ENCODE assay signal across 24 mouse cellular contexts in the genomic region with DNA sequence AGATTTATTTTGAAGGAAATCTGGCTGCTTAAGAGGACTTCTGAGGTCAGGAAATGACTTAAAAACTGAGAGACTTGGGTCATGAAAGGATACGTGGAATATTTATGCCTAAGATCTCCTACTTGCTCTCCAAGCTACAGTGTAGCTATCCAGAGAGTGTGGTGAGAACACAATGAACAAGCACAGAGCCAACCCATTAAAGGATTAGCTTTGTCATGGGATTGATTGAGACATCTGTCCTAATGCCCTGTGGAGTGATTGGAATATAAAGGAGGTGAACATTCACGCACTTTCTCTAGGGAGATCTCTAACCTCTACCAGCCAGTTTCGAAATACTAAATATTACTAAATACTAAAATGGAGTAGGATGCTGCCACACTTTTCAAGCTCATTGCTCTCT.
A peak's percentile ranks its signal among the peaks of the same experiment; 100 is the strongest.
DNase-seq lines count a peak whose midpoint lies in the region; ATAC-seq and TF ChIP-seq lines count a peak whose summit lies in the region.
"Had no signal": no experiment of that assay in that cellular context is flagged by ENCODE, and none has a peak within 500 bp of the region (broad histone marks: within the 10 kb centered on the region; RNA-seq: fewer than 3 reads in every experiment).

No protein-coding gene starts in this region.

- ATAC-seq in midbrain, embryonic 13.5 days, result peak; percentile 70
- no peak for ATAC-seq in midbrain, postnatal 0 days (ENCODE audit: low FRiP score)
- ATAC-seq: CD4-positive, CD25-positive, alpha-beta regulatory T cell, adult 4 months; forebrain, embryonic 14.5 days had no signal

- H3K36me3 ChIP-seq in heart, embryonic 10.5 days, result no peaks in the 10 kb centered on the region
- H3K36me3 ChIP-seq in midbrain, embryonic 13.5 days, result no peaks in the 10 kb centered on the region
- H3K36me3 ChIP-seq in midbrain, postnatal 0 days (ENCODE audit: insufficient read depth, low read length), result no peaks in the 10 kb centered on the region; the same call in 1 of the 2 replicates
- H3K36me3 ChIP-seq: embryonic facial prominence, embryonic 13.5 days; forebrain, embryonic 10.5 days; G1E; heart, embryonic 15.5 days; hindbrain, embryonic 15.5 days had no signal

- H3K9ac ChIP-seq in midbrain, embryonic 13.5 days (replicated peaks), result no peak overlapping the region
- no peak overlapping the region for H3K9ac ChIP-seq in midbrain, postnatal 0 days (replicated peaks; ENCODE audit: low read length, poor library complexity, severe bottlenecking)
- H3K9ac ChIP-seq: embryonic facial prominence, embryonic 13.5 days; heart, embryonic 15.5 days; hindbrain, embryonic 15.5 days had no signal

- DNase-seq in heart, adult 11 months, result peak; percentile 14
- no peak for DNase-seq in heart, embryonic 10.5 days (ENCODE audit: low spot score)
- DNase-seq in midbrain, postnatal 0 days (ENCODE audit: low spot score), result no peak
- peak; percentile 21 for DNase-seq in brain, adult 2 months (ENCODE audit: low read depth, low spot score)
- peak; percentile 3 for DNase-seq in skeletal muscle tissue, adult 2 months (ENCODE audit: low read depth, low spot score)
- DNase-seq in adrenal gland, adult (ENCODE audit: inconsistent age in 2 of 2, low spot score in 1 of 2), result no peak
- DNase-seq: adrenal gland, postnatal 10 days; B cell, adult 2 months; cerebellum, adult 18-20 months; cerebellum, adult 9-11 months; cerebellum, postnatal 36 days; gastrocnemius, adult 2 months; gastrocnemius, postnatal 25 days; heart, adult 18-20 months; heart, postnatal 14 days had no signal

- WGBS in heart, embryonic 10.5 days, result 71% methylated on average over 3 of the region's 3 CpGs
- WGBS in midbrain, embryonic 13.5 days, result 25% methylated on average over 3 of the region's 3 CpGs
- WGBS in midbrain, postnatal 0 days, result 25% methylated on average over 3 of the region's 3 CpGs

- no peaks in the 10 kb centered on the region for H3K4me1 ChIP-seq in heart, embryonic 10.5 days
- H3K4me1 ChIP-seq in midbrain, embryonic 13.5 days (replicated peaks), result peaks cover 7% of the 10 kb centered on the region
- no peaks in the 10 kb centered on the region for H3K4me1 ChIP-seq in midbrain, postnatal 0 days (ENCODE audit: insufficient read depth, low read length)
- H3K4me1 ChIP-seq: heart, embryonic 15.5 days; hindbrain, embryonic 15.5 days had no signal

- no peaks in the 10 kb centered on the region for H3K9me3 ChIP-seq in heart, embryonic 10.5 days
- H3K9me3 ChIP-seq in midbrain, embryonic 13.5 days, result no peaks in the 10 kb centered on the region
- no peaks in the 10 kb centered on the region for H3K9me3 ChIP-seq in midbrain, postnatal 0 days (ENCODE audit: low read length)
- H3K9me3 ChIP-seq: embryonic facial prominence, embryonic 13.5 days; forebrain, embryonic 10.5 days; G1E; heart, embryonic 15.5 days; hindbrain, embryonic 15.5 days had no signal

- H3K27ac ChIP-seq in heart, embryonic 10.5 days, result no peak overlapping the region
- H3K27ac ChIP-seq in midbrain, embryonic 13.5 days, result no peak overlapping the region
- no peak overlapping the region for H3K27ac ChIP-seq in midbrain, postnatal 0 days (ENCODE audit: low read depth, low read length)
- H3K27ac ChIP-seq: embryonic facial prominence, embryonic 13.5 days; forebrain, embryonic 10.5 days; gastrocnemius, adult 2 months; heart, embryonic 15.5 days; hindbrain, embryonic 15.5 days had no signal

- H3K4me2 ChIP-seq in midbrain, embryonic 13.5 days (replicated peaks), result no peak overlapping the region
- H3K4me2 ChIP-seq in midbrain, postnatal 0 days (ENCODE audit: low read depth, low read length, poor library complexity, severe bottlenecking), result no peak overlapping the region
- H3K4me2 ChIP-seq: embryonic facial prominence, embryonic 13.5 days; heart, embryonic 11.5 days; heart, embryonic 15.5 days; hindbrain, embryonic 15.5 days had no signal

- TF ChIP-seq CTCF in midbrain, postnatal 0 days (IDR thresholded peaks at IDR 0.05), result no peak

- no peaks in the 10 kb centered on the region for H3K27me3 ChIP-seq in heart, embryonic 10.5 days (ENCODE audit: insufficient read depth, poor library complexity, severe bottlenecking)
- H3K27me3 ChIP-seq in midbrain, embryonic 13.5 days, result no peaks in the 10 kb centered on the region
- H3K27me3 ChIP-seq in midbrain, postnatal 0 days (ENCODE audit: insufficient read depth, low read length), result no peaks in the 10 kb centered on the region
- H3K27me3 ChIP-seq: embryonic facial prominence, embryonic 13.5 days; heart, embryonic 15.5 days; hindbrain, embryonic 15.5 days had no signal

- H3K4me3 ChIP-seq in heart, embryonic 10.5 days, result no peak overlapping the region
- H3K4me3 ChIP-seq in midbrain, embryonic 13.5 days (replicated peaks), result no peak overlapping the region
- no peak overlapping the region for H3K4me3 ChIP-seq in midbrain, postnatal 0 days (ENCODE audit: low read depth, low read length)
- H3K4me3 ChIP-seq: embryonic facial prominence, embryonic 13.5 days; forebrain, embryonic 10.5 days; gastrocnemius, adult 2 months; heart, embryonic 15.5 days; hindbrain, embryonic 15.5 days had no signal

Comparison
In these comparisons a context has a peak if more than half of its experiments do, and no peak if none do; other contexts are left out.
1. DNase-seq: peak in heart, adult 11 months (single experiment), brain, adult 2 months (single experiment) and skeletal muscle tissue, adult 2 months (single experiment); none in heart, embryonic 10.5 days (single experiment), midbrain, postnatal 0 days (single experiment) and adrenal gland, adult (0 of 2).